Mouse (Mus musculus): ENCODE results near the gene Il23a.

DNA sequence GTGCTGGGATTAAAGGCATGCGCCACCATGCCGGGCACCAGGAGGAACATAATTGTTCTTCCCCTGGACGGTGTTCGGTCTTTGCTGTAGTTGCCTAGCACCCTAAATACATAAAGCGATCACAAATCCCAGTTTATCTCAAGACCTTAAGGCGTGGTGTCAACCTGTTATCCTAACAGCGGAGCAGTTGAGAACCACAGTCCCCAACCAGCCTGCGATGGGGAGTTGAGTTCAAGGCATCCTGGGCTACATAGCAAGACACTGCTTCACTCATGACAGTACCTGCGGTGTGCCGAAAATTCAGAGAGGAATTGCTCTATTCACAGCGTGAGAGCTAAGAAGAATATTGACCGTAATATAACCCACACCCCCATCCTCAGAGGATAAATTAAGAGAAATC is 23.1 kb upstream of the Il23a start:
- no peak for TF ChIP-seq CTCF (conservative IDR thresholded peaks at IDR 0.05; ENCODE audit: insufficient read depth, insufficient read length, low read depth, low read length)
- TF ChIP-seq POLR2A (IDR thresholded peaks at IDR 0.05; ENCODE audit: low read depth, low read length) = no peak
